Mouse (Mus musculus): Measurements from ENCODE around the gene Kdm4d. TPM values are rescaled to one million over a fixed set of nuclear protein-coding genes. Genes with fewer than 3 reads are reported as not detected.
A peak's percentile ranks its signal among the peaks of the same experiment; 100 is the strongest.
"Not testable (repeated sequence)": the region's sequence is repeated elsewhere in the genome, so short reads cannot be mapped to it uniquely, and the experiment has no call there.

Kdm4d gene
- polyA plus RNA-seq, 1 experiment from 2014 or later = 0.85 TPM

GRCm38 (mm10) chr9:14520971-14521670 is 20.8 kb upstream of the Kdm4d start:
- 29% methylated on average over 3 of the region's 3 CpGs for WGBS
- no peaks in the 10 kb centered on the region for H3K4me1 ChIP-seq
- no peak overlapping the region for H3K4me3 ChIP-seq (replicated peaks)
- ATAC-seq (ENCODE audit: insufficient number of reproducible peaks, low FRiP score, low TSS enrichment, low read depth) = no peak
- no peak overlapping the region for H3K27ac ChIP-seq (replicated peaks)
- no peak overlapping the region for H3K9ac ChIP-seq
- no peaks in the 10 kb centered on the region for H3K27me3 ChIP-seq
- H3K36me3 ChIP-seq = no peaks in the 10 kb centered on the region
- H3K4me2 ChIP-seq (replicated peaks) = no peak overlapping the region
- H3K9me3 ChIP-seq (replicated peaks) = no peaks in the 10 kb centered on the region

DNA sequence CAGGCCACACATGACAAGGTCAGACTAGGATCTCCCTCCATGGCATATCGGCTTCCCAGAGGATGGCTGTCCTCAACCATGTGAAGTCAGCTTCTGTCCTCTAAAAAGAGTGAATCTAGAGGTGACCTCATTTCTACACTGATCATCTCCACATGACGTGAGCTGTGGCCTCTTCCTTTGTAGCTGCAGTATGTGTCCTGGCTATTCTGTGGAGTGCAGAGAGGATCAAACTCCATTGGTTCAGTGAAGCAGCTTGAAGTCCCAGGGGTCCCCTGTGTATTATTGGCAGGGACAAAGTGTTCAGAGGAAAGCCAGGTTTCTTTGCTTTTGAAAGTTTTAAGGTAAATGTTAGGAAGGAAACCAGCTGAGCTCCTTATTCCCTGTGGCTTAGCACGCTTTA is 17.8 kb upstream of the Kdm4d start:
- ATAC-seq (ENCODE audit: insufficient number of reproducible peaks, low FRiP score, low TSS enrichment, low read depth) = no peak
- WGBS = 77% methylated on average over 3 of the region's 3 CpGs
- Histone ChIP-seq H3K36me3 (no peaks in the 10 kb centered on the region; the same call in 1 of the 2 replicates), H3K9me3 (replicated peaks) (no peaks in the 10 kb centered on the region), H3K4me2 (replicated peaks) (no peak overlapping the region), H3K4me1 (no peaks in the 10 kb centered on the region), H3K27ac (replicated peaks) (no peak overlapping the region), H3K27me3 (no peaks in the 10 kb centered on the region), H3K9ac (no peak overlapping the region), H3K4me3 (replicated peaks) (no peak overlapping the region)

GRCm38 (mm10) chr9:14517296-14517695 is 17.0 kb upstream of the Kdm4d start:
- ATAC-seq (ENCODE audit: insufficient number of reproducible peaks, low FRiP score, low TSS enrichment, low read depth) = no peak

DNA sequence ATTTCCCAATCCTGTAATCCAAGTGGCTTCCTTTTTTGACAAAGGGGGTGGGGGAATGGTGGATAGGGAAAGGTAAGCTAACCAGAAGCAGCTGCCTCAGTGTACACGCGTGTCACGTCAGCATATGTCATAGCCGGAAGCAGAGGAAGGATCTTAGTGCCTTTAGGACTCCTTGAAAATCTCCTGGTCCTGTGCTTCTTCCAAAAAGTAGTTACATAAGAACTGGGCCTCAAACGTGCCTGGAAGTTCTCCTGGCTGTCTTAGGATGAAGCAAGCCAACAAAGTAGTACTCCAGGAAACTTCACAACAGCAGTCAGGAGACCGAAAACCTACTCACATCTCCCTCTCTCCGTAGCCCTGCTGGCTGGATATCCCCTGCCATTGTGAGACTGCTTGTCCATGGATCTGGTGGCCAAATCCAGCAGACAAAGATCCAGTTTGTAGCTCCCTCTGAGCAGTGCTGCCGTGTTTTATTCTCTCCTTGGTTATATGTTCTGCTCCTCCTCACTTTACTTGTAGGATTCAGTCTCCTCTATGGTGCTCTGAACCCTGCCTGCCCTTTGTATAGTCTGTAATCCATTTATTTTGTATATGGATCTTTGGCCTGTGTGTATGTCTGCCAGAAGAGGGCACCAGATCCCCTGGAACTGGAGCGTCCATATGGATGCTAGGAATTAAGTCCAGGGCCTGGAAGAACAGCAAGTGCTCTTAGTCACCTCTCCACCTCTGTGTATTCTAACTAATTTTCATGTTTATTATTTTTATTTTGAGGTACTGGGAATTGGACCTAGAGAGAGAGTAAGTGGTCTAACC is 12.6 kb upstream of the Kdm4d start:
- WGBS = 68% methylated on average over 9 of the region's 9 CpGs
- peak; percentile 63; the same call in 1 of the 2 replicates for ATAC-seq (ENCODE audit: insufficient number of reproducible peaks, low FRiP score, low TSS enrichment, low read depth)
- Histone ChIP-seq H3K4me2 (replicated peaks) (no peak overlapping the region), H3K9ac (no peak overlapping the region), H3K9me3 (replicated peaks) (no peaks in the 10 kb centered on the region), H3K36me3 (peaks cover 39% of the 10 kb centered on the region), H3K4me3 (replicated peaks) (no peak overlapping the region), H3K27me3 (no peaks in the 10 kb centered on the region), H3K27ac (replicated peaks) (0 out of 2 replicates have a peak overlapping the region, but pooled peaks have one; percentile 39), H3K4me1 (no peaks in the 10 kb centered on the region)

More at GRCm38 (mm10) chr9:14517296-14517695, 17.0 kb upstream of the Kdm4d start:
- H3K4me2 ChIP-seq (replicated peaks) = no peak overlapping the region
- no peaks in the 10 kb centered on the region for H3K9me3 ChIP-seq (replicated peaks)
- WGBS = 31% methylated on average over 1 of the region's 1 CpGs
- no peak overlapping the region for H3K9ac ChIP-seq
- H3K27ac ChIP-seq (replicated peaks) = no peak overlapping the region
- H3K4me3 ChIP-seq (replicated peaks) = no peak overlapping the region
- H3K4me1 ChIP-seq = no peaks in the 10 kb centered on the region
- peaks cover 7% of the 10 kb centered on the region; the same call in 1 of the 2 replicates for H3K36me3 ChIP-seq
- H3K27me3 ChIP-seq = no peaks in the 10 kb centered on the region

DNA sequence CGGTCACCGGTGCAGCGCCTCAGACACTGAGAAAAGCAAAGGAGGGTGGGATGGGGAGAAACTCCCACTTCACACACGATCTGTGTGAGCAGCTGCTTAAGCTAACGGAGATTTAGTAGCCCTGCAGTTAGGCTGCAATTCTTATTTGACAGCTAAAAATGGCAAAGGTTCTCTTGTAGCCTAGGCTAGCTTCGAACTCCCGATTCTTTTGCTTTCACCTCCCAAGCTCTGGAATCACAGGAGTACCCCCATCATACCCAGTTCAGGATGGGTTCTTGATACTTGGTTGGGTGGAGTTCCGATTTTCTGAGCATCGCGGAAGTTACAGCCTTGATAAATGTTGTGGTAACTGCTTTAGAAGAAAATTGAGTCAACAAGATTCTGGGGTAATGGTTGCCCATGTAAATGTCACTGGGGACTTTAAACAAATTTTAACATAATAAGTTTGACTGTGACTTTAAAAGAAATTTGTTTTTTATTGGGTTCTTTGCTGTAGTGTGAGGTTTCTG is 688 bp upstream of the Kdm4d start:
- peaks cover 37% of the 10 kb centered on the region for H3K36me3 ChIP-seq
- H3K27ac ChIP-seq (replicated peaks) = peak overlapping the region; percentile 76
- H3K4me1 ChIP-seq = peaks cover 10% of the 10 kb centered on the region
- H3K4me2 ChIP-seq (replicated peaks) = peak overlapping the region; percentile 52
- peak overlapping the region; percentile 85 for H3K4me3 ChIP-seq (replicated peaks)
- no peak for ATAC-seq (ENCODE audit: insufficient number of reproducible peaks, low FRiP score, low TSS enrichment, low read depth)
- WGBS = 5% methylated on average over 10 of the region's 10 CpGs
- H3K9me3 ChIP-seq (replicated peaks) = no peaks in the 10 kb centered on the region
- H3K9ac ChIP-seq = peak overlapping the region; percentile 80
- no peaks in the 10 kb centered on the region for H3K27me3 ChIP-seq

DNA sequence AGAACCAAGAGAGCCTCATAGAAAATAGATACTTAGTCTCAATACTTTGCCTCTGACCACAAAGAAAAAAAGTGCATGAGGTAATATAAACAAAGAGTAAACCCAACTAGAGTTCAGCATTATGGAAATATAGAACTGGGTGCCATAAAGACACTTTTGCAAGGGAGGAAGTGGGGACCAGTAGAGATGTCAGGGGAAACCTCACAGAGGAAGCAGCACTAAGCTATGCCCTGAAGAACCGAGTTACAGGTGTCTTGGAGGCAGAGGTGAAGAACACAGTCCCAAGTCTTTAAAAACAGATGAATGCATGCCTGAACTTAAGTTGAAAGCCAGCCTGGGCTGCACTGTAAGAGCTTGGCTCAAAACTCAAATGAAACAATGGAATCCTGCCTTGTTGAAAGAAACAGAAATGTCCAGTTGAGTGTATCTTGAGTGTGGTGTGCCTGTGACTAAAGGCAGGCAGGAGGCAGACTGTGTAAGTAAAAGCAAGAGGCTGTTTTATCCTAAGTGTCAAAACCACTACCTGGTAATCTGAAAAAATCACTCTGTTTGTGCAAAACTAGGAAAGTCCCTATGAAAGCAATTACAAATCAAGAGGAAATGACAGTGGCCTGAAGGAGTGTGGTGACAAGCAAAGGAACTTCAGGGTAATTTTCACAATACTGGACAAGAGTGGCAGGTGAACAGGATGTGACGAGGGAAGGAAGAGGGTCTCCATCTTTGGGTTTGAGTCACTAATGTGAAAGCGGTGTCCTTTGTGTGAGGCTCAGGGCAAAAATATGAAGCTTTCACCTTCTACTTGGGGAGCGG is 1.2 kb downstream of the Kdm4d start:
- WGBS = 80% methylated on average over 4 of the region's 4 CpGs
- no peak overlapping the region for H3K27ac ChIP-seq (replicated peaks)
- H3K27me3 ChIP-seq = no peaks in the 10 kb centered on the region
- H3K36me3 ChIP-seq = peaks cover 21% of the 10 kb centered on the region
- ATAC-seq (ENCODE audit: insufficient number of reproducible peaks, low FRiP score, low TSS enrichment, low read depth) = no peak
- H3K4me3 ChIP-seq (replicated peaks) = peak overlapping the region; percentile 85
- no peak overlapping the region for H3K9ac ChIP-seq
- peaks cover 10% of the 10 kb centered on the region for H3K4me1 ChIP-seq
- H3K4me2 ChIP-seq (replicated peaks) = peak overlapping the region; percentile 66
- H3K9me3 ChIP-seq (replicated peaks) = no peaks in the 10 kb centered on the region

GRCm38 (mm10) chr9:14463668-14464067 is 36.6 kb downstream of the Kdm4d start:
- not testable (repeated sequence) for H3K4me1 ChIP-seq; H3K4me3 ChIP-seq (replicated peaks); H3K36me3 ChIP-seq; H3K27ac ChIP-seq (replicated peaks); H3K4me2 ChIP-seq (replicated peaks); ATAC-seq (ENCODE audit: insufficient number of reproducible peaks, low FRiP score, low TSS enrichment, low read depth); H3K9me3 ChIP-seq (replicated peaks); H3K27me3 ChIP-seq; H3K9ac ChIP-seq
- 77% methylated on average over 12 of the region's 12 CpGs for WGBS

GRCm38 (mm10) chr9:14462536-14462935 is 37.7 kb downstream of the Kdm4d start:
- H3K4me1 ChIP-seq; H3K4me2 ChIP-seq (replicated peaks); H3K4me3 ChIP-seq (replicated peaks); H3K27me3 ChIP-seq; H3K36me3 ChIP-seq; ATAC-seq (ENCODE audit: insufficient number of reproducible peaks, low FRiP score, low TSS enrichment, low read depth); H3K9ac ChIP-seq; H3K9me3 ChIP-seq (replicated peaks); H3K27ac ChIP-seq (replicated peaks): not testable (repeated sequence)
- 100% methylated on average over 1 of the region's 1 CpGs for WGBS

- Histone ChIP-seq H3K9me3 (replicated peaks) (no peaks in the 10 kb centered on the region), H3K4me2 (replicated peaks) (no peak overlapping the region), H3K4me1 (no peaks in the 10 kb centered on the region), H3K27me3 (no peaks in the 10 kb centered on the region), H3K36me3 (no peaks in the 10 kb centered on the region), H3K9ac (no peak overlapping the region), H3K27ac (replicated peaks) (no peak overlapping the region), H3K4me3 (replicated peaks) (no peak overlapping the region)
- no peak for ATAC-seq (ENCODE audit: insufficient number of reproducible peaks, low FRiP score, low TSS enrichment, low read depth)
- 89% methylated on average over 3 of the region's 3 CpGs for WGBS
Measured at GRCm38 (mm10) chr9:14456320-14456719, 44.0 kb downstream of the Kdm4d start.

DNA sequence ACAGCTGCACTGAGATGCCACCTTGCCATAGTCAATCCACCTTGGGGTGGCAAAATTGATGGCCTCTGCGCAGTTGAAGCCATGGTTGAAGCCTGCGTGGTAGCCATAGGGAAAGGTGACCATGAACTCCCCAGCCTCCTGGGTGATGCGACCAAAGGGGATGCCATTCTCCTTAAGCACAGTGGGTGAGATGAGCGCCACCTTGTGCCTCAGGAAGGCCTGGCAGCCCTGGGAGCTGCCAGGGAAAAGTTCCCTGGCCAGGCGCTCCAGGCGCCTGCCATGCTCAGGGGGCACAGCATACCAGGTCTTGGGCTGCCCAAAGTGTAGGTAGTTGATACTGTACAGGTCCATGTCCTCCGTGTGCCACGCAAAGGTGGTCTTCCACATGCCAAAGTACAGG is 49.2 kb downstream of the Kdm4d start:
- WGBS = 64% methylated on average over 8 of the region's 8 CpGs

GRCm38 (mm10) chr9:14447086-14447485 is 53.2 kb downstream of the Kdm4d start:
- H3K4me1 ChIP-seq; H3K27me3 ChIP-seq; H3K4me3 ChIP-seq (replicated peaks); H3K4me2 ChIP-seq (replicated peaks); H3K27ac ChIP-seq (replicated peaks); H3K9ac ChIP-seq; H3K9me3 ChIP-seq (replicated peaks); ATAC-seq (ENCODE audit: insufficient number of reproducible peaks, low FRiP score, low TSS enrichment, low read depth); H3K36me3 ChIP-seq: not testable (repeated sequence)
- 83% methylated on average over 2 of the region's 2 CpGs for WGBS

More for the DNA sequence above, 49.2 kb downstream of the Kdm4d start:
- not testable (repeated sequence) for H3K36me3 ChIP-seq; H3K4me2 ChIP-seq (replicated peaks); H3K9ac ChIP-seq; ATAC-seq (ENCODE audit: insufficient number of reproducible peaks, low FRiP score, low TSS enrichment, low read depth); H3K27me3 ChIP-seq; H3K27ac ChIP-seq (replicated peaks); H3K4me3 ChIP-seq (replicated peaks); H3K4me1 ChIP-seq; H3K9me3 ChIP-seq (replicated peaks)

Data from embryonic facial prominence, embryonic 15.5 days (tissue).